Mouse (Mus musculus): ENCODE data around the gene Apold1. TPM values are rescaled to one million over a fixed set of nuclear protein-coding genes. Genes with fewer than 3 reads are reported as not detected.

The Apold1 gene
- total RNA-seq (2021) = 1 to 10 TPM; 4.0 to 4.8 TPM
- long read RNA-seq, partial matches to known transcripts = 2 of 3 reads
- long read RNA-seq, other reads (novel, unspliced or antisense) = 0 of 3 reads

DNA sequence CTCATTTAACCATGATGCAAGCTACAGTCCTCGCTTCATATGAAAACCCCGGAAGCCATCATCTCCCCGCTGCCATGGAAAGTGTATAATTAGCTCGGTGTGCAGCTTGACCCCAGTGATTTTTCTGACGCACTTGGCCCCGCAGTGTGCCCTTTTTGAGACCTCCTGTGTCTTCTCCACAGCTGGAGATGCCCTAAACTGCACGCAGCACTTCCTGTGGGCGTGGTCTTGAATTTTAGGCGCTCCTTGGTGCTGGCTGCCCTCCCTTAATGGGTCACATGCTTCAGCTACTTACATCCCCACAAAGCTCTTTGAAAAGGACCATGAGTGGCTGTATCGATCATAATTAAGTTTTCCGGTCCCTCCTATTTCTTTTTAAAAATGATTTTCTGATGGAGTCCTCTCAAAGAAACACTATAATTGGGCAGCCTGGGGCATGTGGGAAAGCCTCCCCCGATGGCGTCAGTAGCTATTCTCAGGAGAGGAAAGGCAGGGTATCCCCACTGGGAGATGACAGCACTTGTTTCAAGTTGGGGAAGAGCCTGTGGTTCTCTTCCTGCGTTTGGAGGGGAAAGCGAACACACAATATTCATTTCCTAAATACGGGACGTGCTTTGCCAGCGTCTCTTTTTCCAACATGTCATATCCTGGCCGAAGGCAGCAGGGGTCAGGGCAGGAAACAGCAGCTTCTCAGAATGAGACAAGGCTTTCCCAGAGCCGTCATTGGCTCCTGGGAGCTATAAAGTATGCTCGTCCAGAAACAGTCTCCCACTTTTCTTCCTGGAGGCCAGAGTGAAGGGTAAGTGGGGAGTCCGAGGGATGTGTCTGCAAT lies at the start of gene Apold1:
Gene Apold1 (plus strand): TSS at position 488 of the 832 bp plus-strand sequence.
- no peak for DNase-seq (ENCODE audit: low spot score in 2 of 2)

DNA sequence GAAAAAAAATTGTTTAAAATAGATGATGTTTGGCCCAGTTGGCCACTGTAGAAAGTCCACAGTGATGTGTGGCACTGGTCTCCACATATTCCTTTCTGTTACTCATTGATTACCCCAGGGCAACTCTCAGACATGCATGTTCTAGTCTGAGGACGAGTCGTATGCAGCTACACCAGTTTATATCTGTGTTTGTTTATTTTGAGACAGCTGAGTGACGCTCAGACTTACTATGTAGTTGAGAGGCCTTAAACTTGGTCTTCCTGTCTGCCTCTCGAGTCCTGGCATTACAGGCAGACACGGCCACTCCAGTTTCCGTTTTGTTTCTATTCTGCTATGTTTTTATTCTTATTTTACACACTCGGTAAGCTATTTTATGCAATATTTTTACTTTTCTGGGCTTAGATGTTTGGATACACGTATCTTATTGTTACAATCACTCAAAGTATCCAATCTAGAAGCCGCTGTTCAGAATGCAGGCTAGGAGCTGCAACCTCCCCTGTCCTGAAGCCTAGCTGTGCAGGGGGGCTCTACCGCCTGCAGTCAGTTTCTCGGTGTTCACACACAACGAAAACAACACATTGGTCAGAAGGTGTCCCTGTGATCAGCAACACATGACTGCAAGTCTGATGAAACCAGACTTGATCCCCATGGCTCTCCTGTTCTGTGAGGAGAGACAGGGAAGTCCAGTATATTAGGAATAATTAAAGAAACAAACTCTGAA lies 48.9 kb upstream of the Apold1 start:
- no peak for DNase-seq (ENCODE audit: low spot score in 2 of 2)

DNA sequence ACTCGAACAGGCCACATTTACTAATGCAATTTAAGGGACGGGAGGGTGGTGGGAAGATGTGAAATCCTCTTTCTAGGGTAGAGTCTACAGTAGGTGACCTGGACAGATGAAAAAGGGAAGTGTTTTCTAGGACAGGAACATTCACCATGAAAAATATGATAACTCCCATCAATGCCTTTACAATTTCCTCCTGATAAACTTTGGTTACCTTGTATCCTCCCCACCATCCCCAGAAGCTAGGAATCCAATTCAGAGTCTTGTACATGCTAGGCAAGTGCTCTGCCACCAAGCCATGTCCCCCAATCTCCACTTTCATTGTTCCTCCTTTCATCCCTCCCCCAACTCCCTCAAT lies 48.3 kb upstream of the Apold1 start:
- no peak for DNase-seq (ENCODE audit: low spot score in 2 of 2)

DNA sequence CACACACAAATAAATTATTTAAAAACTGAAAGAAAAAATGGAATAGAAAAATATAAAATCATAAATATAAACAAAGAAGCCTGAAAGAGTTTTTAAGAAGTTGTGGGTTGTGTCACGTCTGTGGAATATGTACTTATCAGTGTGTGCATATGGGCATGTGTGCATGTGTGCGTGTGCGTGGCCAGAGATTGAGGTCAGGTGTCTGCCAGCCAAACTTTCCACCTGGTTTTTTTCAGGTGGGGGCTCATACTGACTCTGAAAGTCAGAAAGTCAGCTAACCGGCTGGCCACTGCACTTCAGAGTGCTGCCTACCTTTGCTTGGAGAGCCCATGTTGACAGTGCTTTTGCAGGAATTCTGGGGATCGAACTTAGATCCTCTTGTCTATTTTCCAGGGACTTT lies 47.2 kb upstream of the Apold1 start:
- no peak for DNase-seq (ENCODE audit: low spot score in 2 of 2)

DNA sequence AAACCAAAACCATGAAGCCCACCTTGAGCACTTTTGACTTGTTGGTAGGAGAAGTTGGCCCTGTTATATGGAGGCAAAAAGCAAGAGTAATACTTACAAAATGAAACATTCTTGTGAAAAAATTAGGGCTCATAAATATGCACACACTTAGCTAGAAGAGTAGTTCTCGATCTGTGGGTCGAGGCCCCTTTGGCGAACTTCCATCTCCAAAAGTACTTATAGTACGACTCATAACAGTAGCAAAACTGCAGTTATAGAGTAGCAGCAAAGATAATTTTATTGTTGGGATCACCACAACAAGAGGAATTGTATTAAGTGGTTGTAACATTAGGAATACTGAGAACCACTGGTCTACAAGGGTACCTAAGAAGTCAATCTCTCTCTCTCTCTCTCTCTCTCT lies 41.7 kb upstream of the Apold1 start:
- no peak for DNase-seq (ENCODE audit: low spot score in 2 of 2)

DNA sequence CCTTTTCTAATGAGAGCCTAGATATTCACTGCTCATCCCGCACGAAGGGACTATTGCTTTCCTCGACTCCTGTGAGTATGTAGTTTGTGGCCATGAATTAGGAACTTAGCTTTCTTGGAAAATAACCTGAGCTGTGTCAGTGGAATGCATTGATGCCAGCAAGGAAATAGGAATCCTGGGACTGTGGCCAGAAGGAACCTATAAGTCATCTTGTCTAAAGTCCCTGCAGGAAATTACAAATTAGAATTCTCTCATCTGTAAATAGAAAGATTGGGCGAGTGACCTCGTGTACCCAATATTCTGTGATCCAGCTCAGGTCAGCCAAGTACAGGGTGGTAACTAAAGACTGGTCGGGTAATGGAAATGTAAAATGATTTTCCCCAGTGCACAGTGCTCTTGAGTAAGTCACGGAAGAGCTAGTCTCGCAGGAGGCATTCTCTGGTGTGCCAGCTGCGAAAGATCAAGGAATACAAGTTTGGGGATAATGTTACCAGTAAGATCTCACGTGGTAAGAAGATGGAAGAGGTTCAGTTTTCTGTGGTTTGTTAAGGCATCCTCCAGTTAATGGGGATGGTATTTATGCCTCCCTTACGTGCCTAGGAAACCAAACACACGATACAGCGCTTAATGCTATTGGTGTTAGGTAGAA lies 37.6 kb upstream of the Apold1 start:
- DNase-seq (ENCODE audit: low spot score in 2 of 2) = no peak

DNA sequence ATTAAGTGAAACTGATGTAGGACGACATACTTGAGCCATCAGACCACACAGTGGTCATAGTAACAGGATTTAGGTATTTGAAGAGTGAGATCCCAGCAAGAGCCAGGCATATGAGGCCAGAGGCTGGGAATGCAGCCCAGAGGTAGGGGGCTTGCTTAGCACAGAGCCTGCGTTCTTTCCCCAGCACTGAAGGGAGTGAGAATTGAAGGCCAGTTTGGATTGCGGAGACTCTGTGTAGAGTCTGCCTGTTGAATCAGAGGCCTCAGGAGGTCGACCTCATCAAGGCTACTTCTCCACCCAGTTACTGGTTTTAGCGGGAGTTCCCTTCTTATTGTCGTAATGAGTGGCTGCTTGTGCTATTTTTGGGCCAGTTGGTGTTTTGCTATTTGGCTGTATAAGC lies 35.5 kb upstream of the Apold1 start:
- no peak for DNase-seq (ENCODE audit: low spot score in 2 of 2)

DNA sequence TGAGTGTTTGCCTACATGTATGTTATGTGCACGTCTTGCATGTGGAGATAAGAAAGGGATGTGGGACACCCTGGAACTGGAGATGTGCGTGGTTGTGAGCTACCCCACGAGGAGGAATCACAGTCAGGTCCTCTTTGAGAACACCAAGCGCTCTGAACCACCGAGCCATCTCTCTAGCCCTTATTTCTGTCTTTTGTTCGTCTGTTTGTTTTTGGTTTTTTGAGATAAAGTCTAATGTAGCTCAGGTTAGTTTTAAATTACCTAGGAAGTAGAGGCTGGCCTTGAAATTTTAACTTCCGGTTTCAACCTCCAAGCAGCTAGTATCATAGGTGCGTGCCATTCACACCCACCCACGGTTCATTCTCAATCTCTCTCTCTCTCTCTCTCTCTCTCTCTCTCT lies 34.7 kb upstream of the Apold1 start:
- no peak for DNase-seq (ENCODE audit: low spot score in 2 of 2)

DNA sequence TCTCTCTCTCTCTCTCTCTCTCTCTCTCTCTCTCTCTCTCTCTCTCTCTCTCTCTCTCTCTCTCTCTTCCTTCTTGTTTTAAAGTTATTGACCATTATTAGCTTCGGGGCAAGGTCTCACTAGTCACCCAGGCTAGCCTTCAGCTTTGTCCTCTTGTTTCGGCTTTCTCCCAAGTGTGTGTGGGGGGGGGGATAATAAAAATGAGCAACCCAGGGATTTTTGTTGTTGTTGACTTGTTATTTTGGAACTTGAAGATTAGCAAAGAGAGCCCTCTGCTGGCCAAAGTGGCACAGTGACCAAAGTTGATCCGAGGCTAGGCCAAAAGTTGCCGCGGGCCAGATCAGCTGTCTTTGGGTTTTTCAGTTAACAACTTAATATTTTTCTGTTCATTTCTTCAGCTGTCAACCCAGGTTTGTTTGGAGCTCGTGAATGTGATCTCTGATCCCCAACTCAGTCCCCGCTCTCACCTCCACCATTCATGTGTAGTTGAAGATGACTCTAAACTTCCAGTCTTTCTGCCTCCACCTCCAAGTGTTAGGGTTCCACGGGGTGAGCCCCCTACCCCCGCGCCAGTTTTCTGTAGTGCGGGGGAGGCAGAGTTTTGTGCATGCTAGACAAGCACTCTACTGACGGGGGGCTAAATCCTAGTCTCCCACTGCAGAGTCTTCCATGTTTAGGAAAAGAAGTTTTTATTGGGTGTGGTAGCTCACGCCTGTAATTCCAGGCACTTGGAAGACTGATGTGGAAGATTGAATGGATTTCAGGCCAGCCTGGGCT lies 34.0 kb upstream of the Apold1 start:
- DNase-seq (ENCODE audit: low spot score in 2 of 2) = peak; percentile 70 to 76

DNA sequence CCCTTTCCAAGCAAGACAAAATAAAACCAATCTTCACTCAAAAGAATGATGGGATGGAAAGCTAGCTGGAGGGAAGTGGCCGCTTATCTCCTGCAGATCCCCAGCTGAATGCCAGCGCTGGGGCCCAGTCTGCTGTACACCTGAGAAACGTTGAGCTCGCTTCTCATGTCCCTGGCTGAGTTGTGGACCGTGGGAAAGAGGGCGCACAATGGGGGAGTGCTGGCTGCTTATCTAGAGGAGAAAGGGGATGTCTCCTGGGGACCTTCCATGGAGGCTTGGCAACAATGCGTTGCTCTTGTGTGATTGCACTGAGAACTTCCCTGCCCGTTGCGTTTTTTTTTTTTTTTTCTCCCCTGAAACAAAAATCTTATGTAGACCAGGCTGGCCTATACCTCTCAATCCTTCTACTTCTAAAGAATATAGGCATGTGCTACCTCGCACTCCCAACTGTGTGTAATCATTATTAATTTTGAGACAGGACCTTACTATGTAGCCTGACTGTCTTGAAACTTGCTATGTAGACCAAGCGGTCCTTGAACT lies 32.9 kb upstream of the Apold1 start:
- DNase-seq (ENCODE audit: low spot score in 2 of 2) = no peak

DNA sequence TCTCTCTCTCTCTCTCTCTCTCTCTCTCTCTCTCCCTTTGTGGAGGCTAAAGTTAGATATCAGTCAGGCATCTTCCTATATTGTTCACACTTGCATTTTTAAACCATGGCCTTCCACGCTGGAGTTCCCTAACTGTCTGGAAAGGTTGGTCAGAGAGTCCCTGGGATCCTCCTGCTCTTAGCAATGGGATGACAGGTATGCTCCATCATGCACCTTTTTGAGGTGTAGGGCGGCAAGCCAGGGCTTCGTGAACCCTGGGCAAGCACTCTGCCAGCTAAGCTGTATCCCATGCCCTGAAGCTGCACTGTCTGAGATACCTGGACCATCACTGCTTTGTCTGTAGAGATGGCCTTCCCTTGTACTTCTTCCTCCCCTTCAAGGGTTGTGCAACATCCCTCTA lies 32.3 kb upstream of the Apold1 start:
- no peak for DNase-seq (ENCODE audit: low spot score in 2 of 2)

DNA sequence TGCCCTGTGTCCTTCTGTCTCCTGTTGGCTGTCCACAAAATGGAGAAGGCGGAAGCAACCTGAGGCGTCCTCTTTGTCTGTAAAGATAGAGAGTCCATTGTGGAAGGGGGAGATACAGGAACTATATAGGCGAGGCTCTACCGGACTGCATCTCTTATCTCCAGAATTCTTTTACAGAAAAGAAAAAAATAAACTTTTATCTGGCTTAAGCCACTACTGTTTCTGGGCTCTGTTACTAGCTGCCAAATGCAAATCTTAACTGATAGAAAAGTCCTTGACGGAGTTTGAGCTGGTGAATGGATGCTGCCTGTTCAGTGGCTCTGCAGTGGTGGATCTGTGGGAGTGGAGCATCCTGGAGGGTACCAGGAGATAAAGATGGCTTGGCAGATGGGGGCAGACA lies 30.2 kb upstream of the Apold1 start:
- no peak for DNase-seq (ENCODE audit: low spot score in 2 of 2)

DNA sequence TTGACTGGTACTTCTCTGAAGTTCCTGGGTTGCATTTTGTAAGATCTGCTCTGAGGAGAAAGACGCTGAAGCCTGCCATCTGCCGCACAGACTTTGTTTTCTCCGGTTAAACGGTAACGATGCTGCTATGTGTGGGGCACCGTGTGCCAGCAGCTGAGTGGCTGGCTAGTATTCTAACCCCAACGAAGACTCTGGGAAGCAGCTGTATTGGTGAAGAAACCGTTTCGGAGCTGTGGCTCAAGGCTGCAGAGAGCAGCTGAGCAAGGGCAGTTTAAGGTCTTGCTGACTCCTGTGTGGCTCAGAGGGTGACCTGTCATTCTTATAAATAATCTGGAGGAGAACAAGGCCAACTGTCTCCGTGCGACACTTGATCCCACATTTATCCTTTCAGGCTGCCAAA lies 27.5 kb upstream of the Apold1 start:
- peak; percentile 14 to 29 for DNase-seq (ENCODE audit: low spot score in 2 of 2)

DNA sequence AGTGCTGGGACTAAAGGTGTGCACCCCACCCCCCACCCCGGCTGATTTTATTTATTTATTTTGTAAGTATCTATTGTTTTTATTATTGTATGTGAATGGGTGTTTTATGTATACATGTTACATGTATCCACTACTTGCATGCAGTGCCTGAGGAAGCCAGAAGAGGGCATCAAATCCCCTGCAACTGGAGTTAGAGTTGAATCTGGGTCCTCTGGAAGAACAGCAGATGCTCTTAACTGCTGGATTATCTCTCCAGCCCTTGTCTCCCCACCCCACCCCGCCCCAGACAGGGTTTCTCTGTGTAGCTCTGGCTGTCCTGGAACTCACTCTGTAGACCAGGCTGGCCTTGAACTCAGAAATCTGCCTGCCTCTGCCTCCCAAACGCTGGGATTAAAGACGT lies 25.1 kb upstream of the Apold1 start:
- DNase-seq (ENCODE audit: low spot score in 2 of 2) = no peak

DNA sequence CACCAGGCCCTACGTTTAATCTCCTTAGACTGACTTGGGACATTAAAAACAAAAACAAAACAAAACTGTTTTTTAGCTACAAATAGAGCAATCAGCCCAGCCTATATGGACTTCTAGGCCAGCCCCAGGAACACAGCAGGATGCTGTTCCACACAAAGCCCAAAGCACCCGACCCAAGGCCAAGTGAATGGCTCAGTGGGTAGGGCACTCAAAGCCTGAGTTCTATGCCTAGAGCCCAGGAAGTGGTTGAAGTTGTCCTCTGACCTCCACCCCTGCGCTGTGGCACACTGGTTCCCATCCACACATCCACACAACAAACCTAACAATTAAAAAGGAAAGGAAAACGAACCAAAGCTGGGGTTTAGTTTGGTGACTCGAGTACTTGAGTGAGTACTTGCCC lies 20.2 kb upstream of the Apold1 start:
- DNase-seq (ENCODE audit: low spot score in 2 of 2) = no peak

DNA sequence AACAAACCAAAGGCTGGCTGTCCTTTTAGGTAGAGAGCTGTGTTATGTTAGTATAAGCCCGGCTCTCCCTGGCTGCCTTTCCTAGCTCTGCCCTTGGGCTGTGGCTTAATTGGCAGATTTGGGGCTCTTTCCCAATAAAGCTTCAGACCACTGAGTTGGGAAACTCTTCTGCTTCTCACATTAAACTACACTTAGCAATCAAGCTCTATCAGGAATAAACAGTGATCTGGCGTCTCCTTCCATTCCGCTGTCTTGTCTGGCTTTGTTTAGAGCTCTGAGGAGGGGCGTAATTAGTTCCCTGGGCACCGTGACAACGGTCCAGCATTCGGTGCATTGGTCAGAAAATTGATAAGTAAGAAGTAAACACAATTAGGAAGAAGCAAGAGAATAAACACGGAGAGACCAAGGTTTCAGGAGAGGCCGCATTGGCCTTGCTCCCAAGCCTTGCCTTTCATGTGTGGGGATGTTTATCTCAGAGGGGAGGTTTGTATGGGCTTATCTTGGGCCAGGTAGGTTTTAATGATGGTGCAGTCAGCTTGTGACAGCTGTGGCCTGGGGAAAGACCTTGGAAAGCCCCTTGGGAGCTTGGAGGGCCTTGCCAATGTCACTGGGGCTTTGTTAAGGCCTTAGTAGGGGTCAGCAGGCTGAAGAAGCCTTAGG lies 19.5 kb upstream of the Apold1 start:
- no peak for DNase-seq (ENCODE audit: low spot score in 2 of 2)

DNA sequence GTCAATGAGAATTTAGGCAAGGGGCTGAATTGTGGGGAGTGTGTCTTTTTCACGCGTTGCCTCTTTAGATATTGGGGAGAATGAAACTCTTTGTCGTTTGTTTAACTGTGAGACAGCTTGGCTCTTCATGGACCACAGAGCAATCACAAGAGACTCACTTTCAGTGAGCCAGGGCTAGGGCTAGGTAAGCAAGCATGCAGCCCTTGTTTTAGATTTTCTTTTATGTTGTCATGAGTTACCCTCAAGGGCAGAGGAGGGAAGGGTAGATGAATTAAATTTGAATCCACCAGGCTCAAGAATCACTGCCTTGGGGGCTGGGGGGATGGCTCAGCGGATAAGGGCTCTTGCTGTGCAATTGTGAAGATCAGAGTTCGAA lies 19.0 kb upstream of the Apold1 start:
- no peak for DNase-seq (ENCODE audit: low spot score in 2 of 2)

DNA sequence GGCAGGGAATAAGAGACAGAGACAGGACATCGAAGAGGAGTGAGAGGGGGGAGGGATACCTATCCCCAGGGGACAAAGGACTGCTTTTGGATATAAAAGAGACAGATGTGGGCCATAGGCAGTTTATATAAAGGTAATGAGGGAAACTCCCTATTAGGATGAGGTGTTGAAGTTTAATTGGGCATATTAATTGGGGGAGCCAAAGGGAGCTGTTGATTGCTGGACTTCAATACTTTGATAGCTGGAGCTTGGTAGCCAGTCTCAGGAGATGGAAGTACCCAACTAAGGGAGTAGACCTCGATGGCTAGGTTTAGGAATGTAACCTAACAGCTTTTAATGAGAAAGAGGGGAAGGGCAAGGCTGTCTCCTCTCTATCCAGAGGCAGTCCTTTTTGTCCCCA lies 17.6 kb upstream of the Apold1 start:
- no peak for DNase-seq (ENCODE audit: low spot score in 2 of 2)

DNA sequence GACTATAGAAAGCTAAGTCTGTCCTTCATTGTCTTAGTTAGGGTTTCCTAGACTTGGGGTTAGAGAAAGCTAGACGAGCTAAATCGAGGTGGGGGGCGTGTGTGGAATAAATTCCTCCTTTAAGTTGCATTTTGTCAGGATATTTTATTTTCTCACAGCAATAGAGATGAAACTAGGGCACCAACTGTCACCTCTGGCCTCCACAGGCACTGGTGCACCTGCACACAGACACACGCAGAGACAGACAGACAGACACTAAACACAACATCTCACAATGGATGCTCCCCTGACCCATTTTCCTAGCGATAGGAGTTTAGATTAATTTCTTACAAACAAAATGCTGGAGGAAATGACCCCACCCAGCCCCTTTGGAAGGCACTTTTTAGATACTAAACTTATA lies 14.8 kb upstream of the Apold1 start:
- no peak for DNase-seq (ENCODE audit: low spot score in 2 of 2)

DNA sequence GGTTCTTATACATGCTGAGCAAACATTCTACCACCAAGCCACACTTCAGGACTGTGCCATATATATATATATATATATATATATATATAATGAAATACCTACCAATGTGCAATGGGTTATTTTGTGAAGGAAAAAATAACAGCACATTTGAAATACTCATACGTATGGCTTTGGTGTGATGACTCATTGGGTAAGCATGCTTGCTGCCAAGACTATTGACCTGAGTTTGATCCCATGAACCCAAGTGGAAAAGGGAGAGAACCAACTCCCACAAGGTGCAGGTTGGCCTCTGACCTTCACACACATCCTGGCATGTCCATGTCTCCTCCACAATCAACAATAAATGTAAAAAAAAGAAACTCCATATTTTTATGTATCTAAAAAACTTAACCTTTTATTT lies 13.2 kb upstream of the Apold1 start:
- DNase-seq (ENCODE audit: low spot score in 2 of 2) = no peak

DNA sequence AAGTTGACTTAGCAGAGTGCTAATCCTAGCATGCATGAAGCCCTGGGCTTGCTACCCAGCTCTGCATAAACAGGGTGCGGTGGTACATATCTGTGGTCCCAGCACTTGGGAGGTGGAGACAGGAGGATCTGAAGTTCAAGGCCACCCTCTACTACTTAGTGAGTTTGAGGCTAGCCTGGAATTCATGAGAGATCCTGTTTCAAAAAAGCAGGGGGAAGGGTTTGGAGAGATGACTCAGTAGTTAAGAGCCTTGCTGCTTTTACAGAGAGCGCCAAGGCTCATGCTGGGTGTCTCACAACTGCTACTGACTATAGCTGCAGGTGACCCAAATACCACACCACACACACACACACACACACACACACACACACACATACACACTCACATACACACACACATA lies 12.0 kb upstream of the Apold1 start:
- DNase-seq (ENCODE audit: low spot score in 2 of 2) = no peak
